Mouse (Mus musculus): ENCODE data around the gene Ubqln4. TPM values are rescaled to one million over a fixed set of nuclear protein-coding genes. Genes with fewer than 3 reads are reported as not detected.

Gene Ubqln4
- total and polyA plus RNA-seq, 3 experiments, result 22.8 to 62.2 (median 39.6) TPM

DNA sequence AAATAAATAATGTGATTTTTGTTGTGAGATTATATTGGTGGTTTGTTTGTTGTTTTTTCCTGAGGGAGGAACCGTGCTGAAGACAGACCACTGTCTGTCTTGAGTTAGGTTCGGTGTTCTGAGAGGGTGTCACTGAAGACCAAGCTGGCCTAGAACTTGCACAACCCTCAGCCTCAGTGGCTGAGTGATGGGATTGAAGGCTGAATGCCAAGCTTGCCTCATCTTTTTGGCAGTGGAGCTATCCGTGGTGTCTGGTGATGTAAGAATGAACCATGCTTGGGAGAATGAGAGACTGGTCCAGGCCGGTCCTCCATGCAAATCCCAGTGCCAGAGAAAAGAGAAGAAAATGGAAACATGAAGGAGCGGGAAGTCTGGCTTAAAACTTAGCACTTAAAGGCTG, 16.1 kb downstream of the Ubqln4 start:
- no peaks in the 10 kb centered on the region for H3K79me2 ChIP-seq (replicated peaks; ENCODE audit: control insufficient read depth, extremely low read depth, insufficient read depth, poor library complexity, severe bottlenecking)
- peaks cover 41 to 58% of the 10 kb centered on the region in 2 experiments for H3K36me3 ChIP-seq (replicated peaks in 1 of 2; ENCODE audit: control insufficient read depth in 1 of 2, insufficient read depth in 1 of 2, low read length in 1 of 2)
- in situ Hi-C loops (cut with MboI; ENCODE audit: low pct_ligation_motif_present, low pct_unique_long_range_greater_than_20kb, low sequenced_read_pairs), result no loop called here

DNA sequence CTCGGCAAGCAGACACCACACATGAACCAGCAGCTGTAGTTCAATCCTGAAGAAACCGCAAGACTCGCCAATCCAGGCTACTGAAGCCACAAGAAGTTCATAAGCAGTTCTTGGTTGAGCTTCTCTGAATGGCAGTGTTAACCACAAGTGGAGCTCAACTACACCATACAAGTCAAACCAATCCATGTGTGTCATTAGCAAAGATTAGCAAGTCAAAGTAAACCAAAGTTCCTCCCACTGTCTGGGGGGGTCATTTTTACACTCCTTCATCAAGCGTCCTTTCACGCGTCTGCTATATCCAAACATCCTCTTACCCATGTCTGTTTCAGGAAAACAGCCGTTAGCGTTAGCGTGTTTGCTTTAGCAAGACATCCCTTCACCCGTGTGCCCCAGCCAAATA, 16.8 kb downstream of the Ubqln4 start:
- Histone ChIP-seq H3K4me3 (replicated peaks in 1 of 3; ENCODE audit: low read depth in 2 of 3, low read length in 2 of 3, poor library complexity in 1 of 3) (no peak overlapping the region), H3K36me3 (replicated peaks in 1 of 2; ENCODE audit: control insufficient read depth in 1 of 2, insufficient read depth in 1 of 2, low read length in 1 of 2) (peaks cover 36 to 51% of the 10 kb centered on the region in 2 experiments), H3K9ac (ENCODE audit: insufficient read depth, low read depth) (no peak overlapping the region), H3K27me3 (replicated peaks) (no peaks in the 10 kb centered on the region), H3K4me2 (ENCODE audit: insufficient read depth, low read depth, poor library complexity, severe bottlenecking) (no peak overlapping the region), H3K9me3 (replicated peaks; ENCODE audit: low read length) (no peaks in the 10 kb centered on the region), H3K27ac (ENCODE audit: insufficient read depth, low read depth) (no peak overlapping the region), H3K79me2 (replicated peaks; ENCODE audit: control insufficient read depth, extremely low read depth, insufficient read depth, poor library complexity, severe bottlenecking) (no peaks in the 10 kb centered on the region), H3K4me1 (ENCODE audit: control insufficient read depth in 1 of 2, insufficient read depth in 2 of 2) (no peaks in the 10 kb centered on the region)
- dilution Hi-C loops (cut with MboI; ENCODE audit: extremely low pct_ligation_motif_present, extremely low pct_unique_long_range_greater_than_20kb, low sequenced_read_pairs), result no loop called here
- DNase-seq (ENCODE audit: extremely low read depth), result no peak
- in situ Hi-C loops (cut with MboI; ENCODE audit: low pct_ligation_motif_present, low pct_unique_long_range_greater_than_20kb, low sequenced_read_pairs), result no loop called here
- TF ChIP-seq NELFE (IDR thresholded peaks at IDR 0.05; ENCODE audit: low read depth, low read length) (no peak), TBP (conservative IDR thresholded peaks at IDR 0.05; ENCODE audit: low read depth, low read length) (no peak), ETS1 (conservative IDR thresholded peaks at IDR 0.05; ENCODE audit: low read depth, low read length) (no peak), MYC (IDR thresholded peaks at IDR 0.05; ENCODE audit: low read depth, low read length) (no peak), UBTF (IDR thresholded peaks at IDR 0.05; ENCODE audit: low read depth, low read length) (no peak), SMC3 (IDR thresholded peaks at IDR 0.05; ENCODE audit: low read depth, low read length) (no peak), MXI1 (IDR thresholded peaks at IDR 0.05; ENCODE audit: low read depth, low read length) (no peak), TCF12 (IDR thresholded peaks at IDR 0.05; ENCODE audit: low read depth, low read length) (no peak), CHD2 (IDR thresholded peaks at IDR 0.05; ENCODE audit: low read length) (no peak), ZC3H11A (IDR thresholded peaks at IDR 0.05; ENCODE audit: low read depth, low read length) (no peak), EP300 (IDR thresholded peaks at IDR 0.05; ENCODE audit: low read length) (no peak), NRF1 (IDR thresholded peaks at IDR 0.05; ENCODE audit: low read depth, low read length) (no peak), MEF2A (IDR thresholded peaks at IDR 0.05; ENCODE audit: borderline replicate concordance, low read depth, low read length) (no peak), USF1 (IDR thresholded peaks at IDR 0.05; ENCODE audit: low read depth, low read length) (no peak), JUND (conservative IDR thresholded peaks at IDR 0.05; ENCODE audit: low read depth, low read length) (no peak), KAT2A (IDR thresholded peaks at IDR 0.05; ENCODE audit: insufficient replicate concordance, low read length) (no peak)

More for the DNA sequence above, 16.1 kb downstream of the Ubqln4 start:
- Histone ChIP-seq H3K4me2 (ENCODE audit: insufficient read depth, low read depth, poor library complexity, severe bottlenecking) (no peak overlapping the region), H3K27me3 (replicated peaks) (no peaks in the 10 kb centered on the region), H3K9me3 (replicated peaks; ENCODE audit: low read length) (no peaks in the 10 kb centered on the region), H3K4me1 (ENCODE audit: control insufficient read depth in 1 of 2, insufficient read depth in 2 of 2) (no peaks in the 10 kb centered on the region), H3K9ac (ENCODE audit: insufficient read depth, low read depth) (no peak overlapping the region), H3K4me3 (replicated peaks in 1 of 3; ENCODE audit: low read depth in 2 of 3, low read length in 2 of 3, poor library complexity in 1 of 3) (no peak overlapping the region), H3K27ac (ENCODE audit: insufficient read depth, low read depth) (no peak overlapping the region)
- no peak for DNase-seq (ENCODE audit: extremely low read depth)
- TF ChIP-seq POLR2AphosphoS2 (IDR thresholded peaks at IDR 0.05; ENCODE audit: low read depth, low read length) (no peak), UBTF (IDR thresholded peaks at IDR 0.05; ENCODE audit: low read depth, low read length) (no peak), MEF2A (IDR thresholded peaks at IDR 0.05; ENCODE audit: borderline replicate concordance, low read depth, low read length) (no peak), EP300 (IDR thresholded peaks at IDR 0.05; ENCODE audit: low read length) (no peak), TCF12 (IDR thresholded peaks at IDR 0.05; ENCODE audit: low read depth, low read length) (no peak), MAFK (IDR thresholded peaks at IDR 0.05; ENCODE audit: insufficient replicate concordance, low read length) (no peak), MXI1 (IDR thresholded peaks at IDR 0.05; ENCODE audit: low read depth, low read length) (no peak), IRF4 (IDR thresholded peaks at IDR 0.05; ENCODE audit: low read depth, low read length) (no peak), CHD2 (IDR thresholded peaks at IDR 0.05; ENCODE audit: low read length) (no peak), ZC3H11A (IDR thresholded peaks at IDR 0.05; ENCODE audit: low read depth, low read length) (no peak), ELF1 (IDR thresholded peaks at IDR 0.05; ENCODE audit: low read depth, low read length) (no peak), GABPA (IDR thresholded peaks at IDR 0.05; ENCODE audit: insufficient replicate concordance, low read depth, low read length) (no peak), HCFC1 (IDR thresholded peaks at IDR 0.05; ENCODE audit: low read depth, low read length) (no peak), JUN (IDR thresholded peaks at IDR 0.05; ENCODE audit: insufficient read depth, low read depth, low read length) (no peak), SIN3A (IDR thresholded peaks at IDR 0.05; ENCODE audit: low read length) (no peak), ZMIZ1 (IDR thresholded peaks at IDR 0.05; ENCODE audit: low read depth, low read length) (no peak), NELFE (IDR thresholded peaks at IDR 0.05; ENCODE audit: low read depth, low read length) (no peak)
- dilution Hi-C loops (cut with MboI; ENCODE audit: extremely low pct_ligation_motif_present, extremely low pct_unique_long_range_greater_than_20kb, low sequenced_read_pairs), result no loop called here

Measured in CH12.LX (cell line).